17 mouse cellular contexts compared by ENCODE assay signal in genomic region chr13:16009766-16010465, GRCm38 (mm10).
"Had no signal": no experiment of that assay in that cellular context is flagged by ENCODE, and none has a peak within 500 bp of the region (broad histone marks: within the 10 kb centered on the region; RNA-seq: fewer than 3 reads in every experiment).

No protein-coding gene starts in this region.

- H3K27me3 ChIP-seq: lung, embryonic 15.5 days; midbrain, embryonic 15.5 days had no signal

- H3K4me3 ChIP-seq: limb, embryonic 13.5 days; liver, embryonic 15.5 days; lung, embryonic 15.5 days; megakaryocyte, embryonic 14.5 days; midbrain, embryonic 15.5 days; neural tube, embryonic 13.5 days; stomach, embryonic 15.5 days had no signal

- DNase-seq: kidney, adult 8-10 months; kidney, postnatal 25 days; layer of hippocampus, adult 9-11 months; lung, postnatal 14 days; retina, postnatal 1 day; right cerebral cortex, postnatal 4 days; thymus, postnatal 36 days had no signal

- H3K36me3 ChIP-seq: limb, embryonic 13.5 days; liver, embryonic 15.5 days; lung, embryonic 15.5 days; midbrain, embryonic 15.5 days; neural tube, embryonic 13.5 days; stomach, embryonic 15.5 days had no signal

- H3K9ac ChIP-seq: limb, embryonic 13.5 days; liver, embryonic 15.5 days; lung, embryonic 15.5 days; midbrain, embryonic 15.5 days; neural tube, embryonic 13.5 days; stomach, embryonic 15.5 days had no signal

- H3K4me2 ChIP-seq: limb, embryonic 13.5 days; lung, embryonic 15.5 days; midbrain, embryonic 11.5 days; midbrain, embryonic 15.5 days; neural tube, embryonic 13.5 days; stomach, embryonic 15.5 days had no signal

- H3K9me3 ChIP-seq: limb, embryonic 13.5 days; liver, embryonic 15.5 days; lung, embryonic 15.5 days; megakaryocyte, embryonic 14.5 days; midbrain, embryonic 15.5 days; neural tube, embryonic 13.5 days; stomach, embryonic 15.5 days had no signal

- H3K4me1 ChIP-seq: liver, embryonic 15.5 days; stomach, embryonic 15.5 days had no signal

- ATAC-seq: intestine, postnatal 0 days; midbrain, embryonic 15.5 days had no signal

- H3K27ac ChIP-seq: limb, embryonic 13.5 days; liver, embryonic 15.5 days; lung, embryonic 15.5 days; macrophage; midbrain, embryonic 15.5 days; neural tube, embryonic 13.5 days; stomach, embryonic 15.5 days had no signal
